Mouse (Mus musculus) ES-E14 (cell line): ENCODE data around the gene Pcgf1. TPM values are rescaled to one million over a fixed set of nuclear protein-coding genes. Genes with fewer than 3 reads are reported as not detected.

Source experiments
- DNase-seq: peaks from one replicate; pipeline ENCODE4 v3.0.0-alpha.2; 2013; ENCODE audit warnings: low read depth, low spot score
- H3K27ac ChIP-seq: 2 replicates; pipeline ENCODE4 v1.5.1; 2012; ENCODE audit warnings: low read depth, mild to moderate bottlenecking, low read length, moderate library complexity, mixed read lengths; ENCODE audit not compliant: poor library complexity, insufficient read depth, severe bottlenecking
- H3K36me3 ChIP-seq: 2 replicates; pipeline ENCODE4 v1.6.1; 2012; ENCODE audit warnings: mild to moderate bottlenecking, low read length, moderate library complexity, mixed read lengths; ENCODE audit not compliant: control insufficient read depth, poor library complexity, insufficient read depth, severe bottlenecking
- H3K4me1 ChIP-seq, 2 experiments: fragments of 150-350 bp in 1 of 2; sonication (generic) in 1 of 2; 2 replicates each; pipeline ENCODE4 v1.6.1; 2012; ENCODE audit warnings: low read length in 2 of 2, mild to moderate bottlenecking in 1 of 2, mixed read lengths in 1 of 2; ENCODE audit not compliant: control insufficient read depth in 2 of 2, insufficient read depth in 2 of 2, poor library complexity in 1 of 2
- H3K4me3 ChIP-seq, 2 experiments: fragments of 150-350 bp in 1 of 2; sonication (generic) in 1 of 2; 2 replicates each; pipeline ENCODE4 v1.5.1; 2012; ENCODE audit warnings: low read length in 2 of 2, low read depth in 1 of 2, mild to moderate bottlenecking in 1 of 2, mixed read lengths in 1 of 2; ENCODE audit not compliant: insufficient read depth in 1 of 2, poor library complexity in 1 of 2, severe bottlenecking in 1 of 2
- H3K9ac ChIP-seq: 2 replicates; pipeline ENCODE4 v1.6.1; 2012; ENCODE audit warnings: low read depth, mild to moderate bottlenecking, low read length, mixed read lengths; ENCODE audit not compliant: poor library complexity, insufficient read depth, severe bottlenecking
- H3K9me3 ChIP-seq: fragments of 150-350 bp; sonication (generic); 2 replicates; pipeline ENCODE4 v1.6.1; 2012; ENCODE audit warnings: low read depth, mild to moderate bottlenecking, low read length; ENCODE audit not compliant: control insufficient read depth, insufficient read depth
- CHD2 ChIP-seq: IDR thresholded peaks from 2 replicates; pipeline ENCODE4 v1.6.1; 2014; ENCODE audit warnings: mild to moderate bottlenecking, low read depth, low read length, inconsistent platforms
- HCFC1 ChIP-seq: IDR thresholded peaks from 2 replicates; pipeline ENCODE4 v1.6.1; 2012; ENCODE audit warnings: low read length, inconsistent platforms, borderline replicate concordance; ENCODE audit not compliant: insufficient read depth
- MAFK ChIP-seq: IDR thresholded peaks from 2 replicates; pipeline ENCODE4 v1.6.1; 2014; ENCODE audit warnings: mild to moderate bottlenecking, low read depth, low read length, inconsistent platforms; ENCODE audit not compliant: insufficient read depth
- ZC3H11A ChIP-seq: IDR thresholded peaks from 2 replicates; pipeline ENCODE4 v1.6.1; 2012; ENCODE audit warnings: low read depth, mild to moderate bottlenecking, inconsistent platforms, low read length, borderline replicate concordance
- ZNF384 ChIP-seq: IDR thresholded peaks from 2 replicates; pipeline ENCODE4 v1.6.1; 2012; ENCODE audit warnings: low read depth, low read length, inconsistent platforms
- in situ Hi-C, 2 experiments: fragments of 600-800 bp; cut with MboI; formaldehyde crosslinking; loops; one replicate each; pipeline ENCODE4 v1.15.1; 2025; ENCODE audit warnings: low sequenced_read_pairs in 2 of 2, inconsistent platforms in 1 of 2; ENCODE audit not compliant: unreplicated experiment in 2 of 2
- total RNA-seq: library from RNA; depleted of rRNA; stranded (reverse); fragments of 300-350 nt; gene quantifications from 2 replicates; pipeline ENCODE4 v1.2.3, GENCODE M21; 2012

Pcgf1 gene
- total RNA-seq, 1 experiment = 12.7 TPM

- no peak overlapping the region for H3K9ac ChIP-seq
- H3K9me3 ChIP-seq = no peaks in the 10 kb centered on the region
- H3K4me3 ChIP-seq = no peak overlapping the region
- in situ Hi-C loops = no loop called here
- H3K4me1 ChIP-seq = peaks cover 3% of the 10 kb centered on the region in 2 experiments; a peak in 3 of 4 replicates
- no peak overlapping the region for H3K27ac ChIP-seq
- DNase-seq = no peak
- TF ChIP-seq ZNF384 = no peak
- TF ChIP-seq MAFK = no peak
- TF ChIP-seq ZC3H11A = no peak
- no peak for TF ChIP-seq HCFC1
- no peak for TF ChIP-seq CHD2
- peaks cover 4% of the 10 kb centered on the region; the same call in 1 of the 2 replicates for H3K36me3 ChIP-seq
Observed at GRCm38 (mm10) chr6:83117616-83118015, 39.9 kb downstream of the Pcgf1 start.

DNA sequence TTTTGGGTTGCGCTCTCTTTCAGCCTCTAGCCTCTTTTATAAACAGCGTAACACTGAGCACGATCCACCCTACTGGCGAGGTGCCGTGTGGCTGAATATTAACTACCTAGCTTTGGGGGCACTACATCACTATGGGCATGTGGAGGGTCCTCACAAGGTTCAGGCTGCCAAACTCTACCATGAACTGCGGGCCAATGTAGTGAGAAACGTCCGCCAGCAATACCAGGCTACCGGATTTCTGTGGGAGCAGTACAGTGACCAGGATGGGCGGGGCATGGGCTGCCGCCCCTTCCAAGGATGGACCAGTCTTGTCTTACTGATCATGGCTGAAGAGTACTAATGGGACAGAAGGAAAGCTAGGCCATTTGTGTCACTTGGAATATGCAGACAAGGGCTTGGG is 40.7 kb downstream of the Pcgf1 start:
- no peak overlapping the region for H3K9ac ChIP-seq
- no peak overlapping the region for H3K4me3 ChIP-seq
- no peaks in the 10 kb centered on the region for H3K9me3 ChIP-seq
- peaks cover 3% of the 10 kb centered on the region in 2 experiments; a peak in 3 of 4 replicates for H3K4me1 ChIP-seq
- in situ Hi-C loops = no loop called here
- H3K27ac ChIP-seq = no peak overlapping the region
- no peak for DNase-seq
- H3K36me3 ChIP-seq = peaks cover 4% of the 10 kb centered on the region; the same call in 1 of the 2 replicates
- TF ChIP-seq HCFC1 = no peak
- TF ChIP-seq ZNF384 = no peak

DNA sequence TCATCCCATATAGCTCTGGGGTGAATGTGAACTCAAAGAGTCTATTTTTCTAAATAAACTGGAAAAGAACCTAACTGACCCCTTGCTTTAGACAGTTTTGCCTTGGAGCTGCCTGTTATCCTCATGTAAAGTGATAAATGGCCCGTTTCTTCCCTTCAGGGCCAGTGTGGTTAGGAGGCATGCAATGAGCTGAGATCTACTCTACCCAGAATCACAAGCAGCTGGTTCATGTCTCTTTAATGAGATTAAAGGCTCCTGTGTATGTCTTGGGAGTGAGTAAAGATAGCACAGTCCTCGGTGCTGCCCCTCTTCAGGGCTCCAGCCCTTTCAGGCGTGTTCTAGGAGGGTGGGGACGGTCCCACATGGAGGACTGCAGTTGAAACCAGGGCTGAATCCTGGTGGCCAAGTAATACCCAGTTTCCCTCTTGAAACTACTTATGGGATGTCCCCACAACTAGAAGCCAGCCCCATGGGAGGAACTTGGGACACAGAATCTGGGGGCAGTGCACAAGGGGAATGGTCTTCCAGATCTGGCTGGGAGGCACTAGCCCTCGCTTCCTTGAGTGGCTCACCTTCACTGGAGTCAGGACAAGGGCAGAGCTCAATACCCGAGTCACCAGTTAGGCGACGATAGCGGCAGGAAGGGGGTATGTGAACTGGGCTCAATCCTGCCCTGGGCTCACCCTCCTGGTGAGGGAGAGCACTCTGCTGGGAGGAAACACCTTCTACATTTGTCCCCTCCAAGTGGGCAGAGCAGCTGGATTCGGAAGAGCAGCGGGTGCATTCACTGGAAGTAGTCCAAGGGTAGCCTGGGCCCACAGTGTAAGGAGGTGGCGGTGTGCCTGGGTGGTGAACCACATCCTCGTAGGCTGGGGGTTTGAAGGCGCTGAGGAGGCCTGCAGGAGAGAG is 41.4 kb downstream of the Pcgf1 start:
- no peak overlapping the region for H3K27ac ChIP-seq
- DNase-seq = no peak
- in situ Hi-C loops = no loop called here
- H3K4me1 ChIP-seq = peaks cover 3% of the 10 kb centered on the region in 2 experiments; a peak in 3 of 4 replicates
- no peaks in the 10 kb centered on the region for H3K9me3 ChIP-seq
- TF ChIP-seq HCFC1 (no peak), ZNF384 (no peak), ZC3H11A (no peak), CHD2 (no peak), MAFK (no peak)
- H3K36me3 ChIP-seq = peaks cover 4% of the 10 kb centered on the region; the same call in 1 of the 2 replicates
- H3K9ac ChIP-seq = no peak overlapping the region
- H3K4me3 ChIP-seq = no peak overlapping the region

GRCm38 (mm10) chr6:83119734-83120051 is 42.0 kb downstream of the Pcgf1 start:
- H3K4me3 ChIP-seq = no peak overlapping the region
- peaks cover 4% of the 10 kb centered on the region; the same call in 1 of the 2 replicates for H3K36me3 ChIP-seq
- no peak overlapping the region for H3K27ac ChIP-seq
- TF ChIP-seq ZNF384 = no peak
- no peak for TF ChIP-seq ZC3H11A
- TF ChIP-seq HCFC1 = no peak
- no peak for TF ChIP-seq CHD2
- no peak for DNase-seq
- no peak overlapping the region for H3K9ac ChIP-seq
- H3K9me3 ChIP-seq = no peaks in the 10 kb centered on the region
- peaks cover 3% of the 10 kb centered on the region in 2 experiments; a peak in 3 of 4 replicates for H3K4me1 ChIP-seq
- in situ Hi-C loops = no loop called here
